Mouse (Mus musculus): ENCODE measurements around the gene Appl1.
"Not testable (repeated sequence)": the region's sequence is repeated elsewhere in the genome, so short reads cannot be mapped to it uniquely, and the experiment has no call there.

Appl1 gene

GRCm38 (mm10) chr14:26973089-26973488 lies 2.1 kb upstream of the Appl1 start:
- in situ Hi-C loops (cut with MboI; ENCODE audit: low pct_unique_long_range_greater_than_20kb in 1 of 2, low sequenced_read_pairs in 2 of 2, unreplicated experiment in 1 of 2) = no loop called here

- in situ Hi-C loops (cut with MboI; ENCODE audit: low pct_unique_long_range_greater_than_20kb in 1 of 2, low sequenced_read_pairs in 2 of 2, unreplicated experiment in 1 of 2) = no loop called here
These were observed 546 bp downstream of the Appl1 start for GRCm38 (mm10) chr14:26970439-26970932.

- in situ Hi-C loops (cut with MboI; ENCODE audit: low pct_unique_long_range_greater_than_20kb in 1 of 2, low sequenced_read_pairs in 2 of 2, unreplicated experiment in 1 of 2) = no loop called here
These were observed 1.1 kb downstream of the Appl1 start for GRCm38 (mm10) chr14:26969856-26970407.

- in situ Hi-C loops (cut with MboI; ENCODE audit: low pct_unique_long_range_greater_than_20kb in 1 of 2, low sequenced_read_pairs in 2 of 2, unreplicated experiment in 1 of 2) = no loop called here
These were observed 1.9 kb downstream of the Appl1 start for GRCm38 (mm10) chr14:26969164-26969563.

- in situ Hi-C loops (cut with MboI; ENCODE audit: low pct_unique_long_range_greater_than_20kb in 1 of 2, low sequenced_read_pairs in 2 of 2, unreplicated experiment in 1 of 2) = loop anchor here in 1 of 2 experiments (5.0 kb wide), 1 partner anchor 52 kb away; no protein-coding TSS in a partner anchor
These were observed 10.5 kb downstream of the Appl1 start for GRCm38 (mm10) chr14:26960518-26960917.

- in situ Hi-C loops (cut with MboI; ENCODE audit: low pct_unique_long_range_greater_than_20kb in 1 of 2, low sequenced_read_pairs in 2 of 2, unreplicated experiment in 1 of 2) = not testable (repeated sequence)
These were observed 14.9 kb downstream of the Appl1 start for GRCm38 (mm10) chr14:26956139-26956538.

GRCm38 (mm10) chr14:26935558-26935957 lies 35.5 kb downstream of the Appl1 start:
- in situ Hi-C loops (cut with MboI; ENCODE audit: low pct_unique_long_range_greater_than_20kb in 1 of 2, low sequenced_read_pairs in 2 of 2, unreplicated experiment in 1 of 2) = no loop called here

- in situ Hi-C loops (cut with MboI; ENCODE audit: low pct_unique_long_range_greater_than_20kb in 1 of 2, low sequenced_read_pairs in 2 of 2, unreplicated experiment in 1 of 2) = no loop called here
These were observed 36.1 kb downstream of the Appl1 start for GRCm38 (mm10) chr14:26934891-26935290.

- in situ Hi-C loops (cut with MboI; ENCODE audit: low pct_unique_long_range_greater_than_20kb in 1 of 2, low sequenced_read_pairs in 2 of 2, unreplicated experiment in 1 of 2) = no loop called here
These were observed 47.2 kb downstream of the Appl1 start for GRCm38 (mm10) chr14:26923702-26924421.

GRCm38 (mm10) chr14:26919310-26919709 lies 51.7 kb downstream of the Appl1 start:
- in situ Hi-C loops (cut with MboI; ENCODE audit: low pct_unique_long_range_greater_than_20kb in 1 of 2, low sequenced_read_pairs in 2 of 2, unreplicated experiment in 1 of 2) = no loop called here

GRCm38 (mm10) chr14:26913681-26914268 lies 57.3 kb downstream of the Appl1 start:
- in situ Hi-C loops (cut with MboI; ENCODE audit: low pct_unique_long_range_greater_than_20kb in 1 of 2, low sequenced_read_pairs in 2 of 2, unreplicated experiment in 1 of 2) = no loop called here

- in situ Hi-C loops (cut with MboI; ENCODE audit: low pct_unique_long_range_greater_than_20kb in 1 of 2, low sequenced_read_pairs in 2 of 2, unreplicated experiment in 1 of 2) = no loop called here
These were observed 59.2 kb downstream of the Appl1 start for GRCm38 (mm10) chr14:26911826-26912225.

- in situ Hi-C loops (cut with MboI; ENCODE audit: low pct_unique_long_range_greater_than_20kb in 1 of 2, low sequenced_read_pairs in 2 of 2, unreplicated experiment in 1 of 2) = no loop called here
These were observed 59.8 kb downstream of the Appl1 start for GRCm38 (mm10) chr14:26911201-26911600.

GRCm38 (mm10) chr14:26910461-26910860 lies 60.6 kb downstream of the Appl1 start:
- in situ Hi-C loops (cut with MboI; ENCODE audit: low pct_unique_long_range_greater_than_20kb in 1 of 2, low sequenced_read_pairs in 2 of 2, unreplicated experiment in 1 of 2) = not testable (repeated sequence)

- in situ Hi-C loops (cut with MboI; ENCODE audit: low pct_unique_long_range_greater_than_20kb in 1 of 2, low sequenced_read_pairs in 2 of 2, unreplicated experiment in 1 of 2) = no loop called here
These were observed 63.6 kb downstream of the Appl1 start for GRCm38 (mm10) chr14:26907401-26907800.

- in situ Hi-C loops (cut with MboI; ENCODE audit: low pct_unique_long_range_greater_than_20kb in 1 of 2, low sequenced_read_pairs in 2 of 2, unreplicated experiment in 1 of 2) = no loop called here
These were observed 70.1 kb downstream of the Appl1 start for GRCm38 (mm10) chr14:26900893-26901292.

GRCm38 (mm10) chr14:26899490-26899889 lies 71.5 kb downstream of the Appl1 start:
- in situ Hi-C loops (cut with MboI; ENCODE audit: low pct_unique_long_range_greater_than_20kb in 1 of 2, low sequenced_read_pairs in 2 of 2, unreplicated experiment in 1 of 2) = loop anchor here in 1 of 2 experiments (10.0 kb wide), 1 partner anchor 125 kb away; no protein-coding TSS in a partner anchor

- in situ Hi-C loops (cut with MboI; ENCODE audit: low pct_unique_long_range_greater_than_20kb in 1 of 2, low sequenced_read_pairs in 2 of 2, unreplicated experiment in 1 of 2) = loop anchor here in 1 of 2 experiments (10.0 kb wide), 1 partner anchor 130 kb away; no protein-coding TSS in a partner anchor
These were observed 76.6 kb downstream of the Appl1 start, which contains the start of gene Asb14 for GRCm38 (mm10) chr14:26894392-26894791. Gene Asb14, plus strand, starts transcription at chr14:26894557.

- in situ Hi-C loops (cut with MboI; ENCODE audit: low pct_unique_long_range_greater_than_20kb in 1 of 2, low sequenced_read_pairs in 2 of 2, unreplicated experiment in 1 of 2) = loop anchor here in 1 of 2 experiments (10.0 kb wide), 1 partner anchor 134 kb away; no protein-coding TSS in a partner anchor
These were observed 80.3 kb downstream of the Appl1 start for GRCm38 (mm10) chr14:26890777-26891176.

Data from mouse embryonic stem cell (cell line).